Mouse (Mus musculus) thymus, postnatal 25 days (tissue): ENCODE results near the gene Mum1l1.
A peak's percentile ranks its signal among the peaks of the same experiment; 100 is the strongest.
"Not testable (repeated sequence)": the region's sequence is repeated elsewhere in the genome, so short reads cannot be mapped to it uniquely, and the experiment has no call there.

Experiments used
- DNase-seq: peaks from one replicate; pipeline ENCODE4 v3.0.0; 2022

Mum1l1 gene

DNA sequence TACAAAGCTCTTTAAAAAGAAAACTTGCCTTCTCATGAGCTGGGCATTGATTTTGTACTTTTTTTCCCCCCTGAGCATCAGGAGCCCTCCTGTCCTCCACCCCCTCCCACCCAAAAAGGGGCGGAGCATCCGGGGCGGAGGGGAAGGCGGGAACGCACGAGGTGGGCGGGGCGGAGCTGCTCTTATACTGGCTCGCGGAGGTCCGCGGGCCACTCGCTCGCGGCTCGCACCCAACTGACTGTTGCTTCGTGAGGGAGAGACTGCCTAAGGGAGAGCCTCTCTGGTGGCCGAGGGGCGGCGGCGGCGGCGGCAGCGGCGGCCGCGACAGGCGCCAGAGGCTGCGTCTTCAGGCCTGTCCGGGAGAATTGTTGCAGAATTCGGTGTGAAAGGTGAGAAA is at the start of gene Mum1l1:
Gene Mum1l1 (plus strand): TSS at position 214 of the 397 bp plus-strand sequence.
- peak; percentile 22 for DNase-seq

DNA sequence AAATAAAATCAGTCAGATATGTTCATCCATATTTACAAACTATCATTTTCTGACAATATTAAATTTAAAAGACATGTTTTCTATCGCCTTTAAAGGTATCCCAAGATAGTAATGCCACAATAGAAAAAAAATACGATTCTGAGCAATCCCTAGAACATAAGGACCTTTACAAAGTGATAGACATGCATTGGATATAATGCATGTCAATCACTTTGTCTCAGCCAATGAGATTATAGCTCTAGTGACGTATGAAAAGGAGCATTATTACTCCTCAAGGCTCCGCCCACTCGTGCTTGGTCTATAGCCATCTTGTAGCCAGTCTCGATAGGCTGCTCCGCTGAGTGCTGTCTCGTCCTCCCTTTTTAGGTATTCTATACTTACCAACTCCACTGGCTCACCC is 30.9 kb upstream of the Mum1l1 start, which contains the start of gene 4933428M09Rik:
Gene 4933428M09Rik (plus strand): TSS at position 301 of the 400 bp plus-strand sequence.
- DNase-seq: no peak

DNA sequence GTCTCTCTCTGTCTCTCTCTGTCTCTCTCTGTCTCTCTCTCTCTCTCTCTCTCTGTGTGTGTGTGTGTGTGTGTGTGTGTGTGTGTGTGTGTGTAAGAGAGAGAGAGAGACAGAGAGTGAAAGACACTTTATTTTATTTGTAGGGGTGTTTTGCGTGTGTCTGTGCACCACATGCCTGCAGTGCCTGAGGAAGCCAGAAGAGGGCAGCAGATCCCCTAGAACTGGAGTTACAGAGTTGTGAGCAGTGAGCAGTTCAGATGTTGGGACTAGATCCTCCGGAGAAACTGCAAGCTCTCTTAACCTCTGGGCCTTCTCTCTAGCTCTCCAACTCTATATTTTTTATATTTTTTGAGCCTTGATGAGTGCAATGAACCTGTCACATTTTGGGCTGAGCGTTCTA is 18.3 kb upstream of the Mum1l1 start:
- DNase-seq: not testable (repeated sequence)

DNA sequence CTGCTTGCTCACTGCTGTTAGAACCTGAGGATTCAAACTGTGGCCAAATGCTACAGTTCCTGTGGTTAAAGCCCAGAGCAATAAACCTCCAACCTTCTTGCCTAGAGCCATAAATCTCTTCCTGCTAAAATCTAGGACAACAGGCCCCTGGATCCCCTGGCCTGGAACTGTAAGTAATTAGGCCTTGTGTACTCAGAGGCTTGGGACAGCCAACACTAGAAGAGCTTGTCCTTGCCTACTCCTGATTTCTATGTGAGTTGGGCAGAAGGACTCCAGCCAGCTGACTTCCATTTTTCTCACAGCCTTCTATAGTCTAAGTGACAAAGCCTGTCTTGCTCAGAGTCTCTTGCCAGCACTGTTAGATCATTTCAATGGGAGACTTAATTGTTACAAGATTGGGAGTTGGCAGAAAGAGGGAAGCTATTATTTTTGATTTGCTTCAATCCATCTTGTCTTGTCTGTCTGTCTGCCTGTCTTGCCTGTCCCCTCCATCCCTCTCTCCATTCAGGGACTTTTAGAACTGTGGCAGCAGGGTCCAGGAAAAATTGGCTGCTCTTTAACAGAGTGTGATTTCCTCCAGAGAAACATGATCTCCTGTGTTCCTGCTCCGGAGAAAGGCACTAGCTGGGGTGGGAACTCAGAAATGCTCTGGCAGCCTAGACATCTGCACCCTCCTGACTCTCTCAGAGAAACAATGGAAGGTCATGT is 15.1 kb upstream of the Mum1l1 start:
- DNase-seq: no peak

DNA sequence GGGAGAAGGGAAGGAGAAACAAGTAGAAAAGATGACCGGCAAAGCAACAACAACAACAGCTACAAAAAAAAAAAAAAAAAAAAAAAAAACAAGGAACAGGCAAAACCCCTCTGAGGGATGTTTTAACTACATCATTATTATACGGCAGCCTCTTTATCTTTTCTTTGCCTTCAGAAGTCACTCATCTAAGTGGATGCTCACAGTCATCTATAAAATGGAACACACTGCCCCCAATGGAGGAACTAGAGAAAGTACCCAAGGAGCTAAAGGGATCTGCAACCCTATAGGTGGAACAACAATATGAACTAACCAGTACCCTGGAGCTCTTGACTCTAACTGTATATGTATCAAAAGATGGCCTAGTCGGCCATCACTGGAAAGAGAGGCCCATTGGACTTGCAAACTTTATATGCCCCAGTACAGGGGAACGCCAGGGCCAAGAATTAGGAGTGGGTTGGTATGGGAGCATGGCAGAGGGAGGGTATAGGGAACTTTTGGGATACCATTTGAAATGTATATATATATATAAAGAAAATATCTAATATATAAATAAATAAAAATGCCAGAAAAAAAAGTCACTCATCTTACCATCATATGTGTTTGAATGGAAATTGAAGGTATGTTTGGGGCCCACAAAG is 532 bp upstream of the Mum1l1 start:
- not testable (repeated sequence) for DNase-seq

DNA sequence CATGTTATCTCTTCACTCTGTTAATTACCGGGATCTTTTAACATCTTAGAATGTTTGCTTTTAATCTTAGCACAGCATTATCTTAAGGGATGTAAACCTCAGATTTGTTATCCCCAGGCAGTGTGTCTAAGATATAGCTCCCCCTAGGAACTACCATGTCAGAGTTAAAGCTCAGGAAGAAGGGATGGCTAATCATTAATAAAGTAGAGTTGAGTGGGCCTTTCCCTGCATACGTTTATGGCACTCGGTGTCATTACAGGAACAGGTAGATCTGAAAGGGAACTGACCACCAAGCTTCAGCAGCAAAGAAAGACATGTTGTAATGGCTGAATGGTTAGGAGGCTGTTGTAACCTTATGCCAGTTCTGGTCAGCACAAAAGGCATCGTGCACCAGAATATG is 4.9 kb downstream of the Mum1l1 start:
- no peak for DNase-seq

DNA sequence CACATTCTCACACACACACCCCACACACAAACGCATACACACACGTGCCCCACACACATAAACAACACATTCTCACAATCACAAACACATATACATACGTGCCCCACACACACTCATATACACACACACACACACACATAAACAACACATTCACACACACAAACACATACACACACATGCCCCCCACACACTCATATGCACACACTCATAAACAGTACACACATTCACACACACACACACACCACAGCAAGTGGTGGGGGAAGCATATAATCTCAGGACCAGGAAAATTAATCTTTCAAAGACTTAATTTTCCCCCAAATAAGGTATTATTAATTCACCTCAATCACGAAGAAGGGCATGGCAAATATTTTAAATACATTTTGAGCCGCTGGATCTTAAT is 6.6 kb downstream of the Mum1l1 start:
- no peak for DNase-seq

DNA sequence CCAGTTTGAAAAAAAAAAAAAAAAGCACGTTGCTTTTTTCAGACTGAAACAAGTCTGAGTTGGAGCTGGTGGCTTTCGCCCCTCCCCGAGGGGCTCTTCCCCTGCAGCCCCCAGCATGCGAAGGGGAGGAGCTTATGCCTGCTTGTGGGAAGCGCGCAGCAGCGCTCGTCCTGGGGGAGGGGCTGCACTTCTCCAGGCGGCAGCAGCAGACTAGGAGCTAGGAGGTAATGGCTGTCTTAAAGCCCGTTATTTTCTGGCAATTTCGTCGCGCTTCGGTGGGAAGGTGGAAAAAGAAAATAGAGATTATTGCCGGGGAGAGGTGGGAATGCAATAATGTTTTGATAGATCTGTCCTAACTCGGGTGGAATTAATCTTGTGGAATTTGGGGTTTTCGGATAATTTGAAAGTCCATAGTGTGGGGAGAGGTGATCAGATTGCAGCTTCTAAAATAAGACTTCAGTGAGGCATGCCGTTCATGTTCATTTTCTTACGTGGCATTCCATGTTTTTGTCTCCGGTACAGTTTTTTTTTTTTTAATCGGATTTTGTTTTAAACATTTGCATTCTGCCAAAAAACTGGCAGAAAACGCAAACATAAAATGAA is 7.2 kb downstream of the Mum1l1 start:
- no peak for DNase-seq

DNA sequence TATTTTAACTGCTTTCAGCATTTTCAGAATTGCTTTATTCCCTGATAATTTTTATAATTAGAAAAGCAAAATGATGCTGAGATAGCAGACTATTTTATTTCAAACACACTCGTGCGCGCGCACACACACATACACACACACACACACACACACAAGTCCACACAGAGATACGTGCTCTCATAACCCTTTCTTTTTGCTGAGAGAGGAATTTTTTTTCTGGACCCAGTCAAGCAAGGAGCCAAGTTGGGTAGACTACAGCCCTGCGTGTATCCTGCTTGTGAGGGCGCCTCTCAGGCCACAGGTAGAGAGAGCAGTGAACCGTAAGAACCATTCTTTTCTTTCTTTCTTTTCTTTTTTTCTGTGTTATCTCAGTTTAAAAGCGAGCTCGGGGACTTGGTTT is 7.9 kb downstream of the Mum1l1 start:
- DNase-seq: no peak

DNA sequence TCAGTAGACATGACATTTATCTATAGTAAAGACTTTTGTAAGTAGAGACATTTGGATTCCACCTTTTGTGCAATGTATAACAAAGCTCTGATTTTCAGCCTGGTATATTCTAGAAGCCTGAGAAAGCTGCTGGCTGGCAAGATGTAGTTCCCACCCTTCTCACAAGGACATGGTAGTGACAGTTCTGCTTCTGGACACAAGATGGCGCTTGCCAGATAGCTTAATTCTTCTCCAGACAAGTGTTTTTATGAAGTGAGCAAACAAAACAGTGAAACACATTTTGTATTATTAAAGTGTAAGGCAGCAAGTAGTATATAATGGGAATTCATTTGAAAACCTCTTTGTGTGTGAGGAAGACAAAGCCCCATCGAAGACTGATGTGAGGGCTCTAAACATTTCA is 9.2 kb downstream of the Mum1l1 start:
- DNase-seq: no peak

DNA sequence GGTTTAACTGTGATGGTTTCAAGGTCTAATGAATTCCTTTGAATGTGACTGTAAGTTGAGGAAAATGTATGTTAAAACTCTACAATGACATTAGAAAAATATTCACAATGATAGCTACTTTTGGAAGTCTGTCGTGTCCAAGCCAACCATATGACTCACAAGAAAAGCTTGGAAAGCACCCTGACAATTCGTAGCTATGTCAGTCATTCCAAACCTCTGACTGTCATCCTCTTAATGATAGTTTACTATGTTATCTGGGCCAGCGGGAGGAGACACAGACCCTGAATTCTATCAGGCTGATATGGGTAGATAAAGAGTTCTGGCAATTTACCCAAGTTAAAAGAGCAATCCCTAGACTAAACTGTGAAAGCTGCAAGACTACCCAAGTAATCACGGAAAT is 11.0 kb downstream of the Mum1l1 start:
- no peak for DNase-seq

DNA sequence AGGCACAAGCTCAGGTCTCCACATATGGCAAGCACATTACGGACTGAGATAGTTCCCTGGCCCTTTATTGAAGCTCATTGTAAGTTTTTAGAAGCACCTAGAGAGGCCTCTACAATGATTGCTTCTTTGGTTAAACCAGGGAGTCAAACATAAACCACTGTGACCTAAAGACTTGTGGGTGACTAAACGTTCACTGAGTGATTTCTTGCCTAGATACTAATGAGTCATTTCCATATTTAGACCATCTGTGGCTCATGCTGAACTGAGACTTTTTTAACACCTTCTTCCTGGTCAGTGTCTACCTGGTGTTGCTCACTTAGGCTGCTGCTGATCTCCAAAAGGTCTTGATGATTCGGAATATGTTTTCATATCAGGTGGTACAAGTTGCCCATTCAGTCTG is 12.1 kb downstream of the Mum1l1 start:
- DNase-seq: no peak

DNA sequence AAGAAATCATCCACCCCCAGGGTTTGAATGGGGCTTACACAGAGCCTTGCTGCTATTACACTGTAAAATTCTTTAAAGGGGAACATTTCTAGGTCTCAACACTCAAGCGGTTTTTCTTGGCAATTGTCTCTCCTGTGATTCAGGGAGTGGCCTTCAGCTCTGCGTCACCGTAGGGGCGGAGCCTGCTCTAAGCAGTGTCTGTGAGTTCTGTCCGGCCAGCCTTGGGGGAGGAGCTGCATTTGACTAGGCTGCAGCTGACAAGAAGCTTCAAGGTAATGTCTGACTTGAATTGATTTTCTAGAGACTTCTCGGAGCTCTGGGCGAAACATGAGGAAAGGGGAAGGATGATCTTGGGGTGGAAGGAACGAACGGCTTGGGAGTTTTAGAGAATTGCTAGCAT is 21.3 kb downstream of the Mum1l1 start:
- DNase-seq: no peak

DNA sequence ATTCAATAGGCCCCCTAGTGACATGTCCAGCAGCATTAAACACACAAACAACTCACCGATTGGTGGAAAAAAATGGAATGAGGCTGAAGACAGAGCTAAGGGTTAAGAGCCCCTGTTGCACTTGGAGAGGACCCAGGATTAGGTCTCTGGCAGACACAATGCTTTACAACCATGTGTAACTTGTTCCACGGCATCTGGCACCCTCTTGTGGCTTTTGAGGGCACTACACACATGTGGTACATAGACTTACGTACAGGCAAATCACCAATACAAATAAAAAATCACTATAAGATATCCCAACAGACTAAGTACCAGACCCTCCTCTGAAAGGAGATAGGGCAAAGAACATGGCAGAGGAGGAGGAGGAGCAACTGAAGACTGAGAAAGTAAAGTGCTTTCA is 37.5 kb downstream of the Mum1l1 start:
- no peak for DNase-seq

DNA sequence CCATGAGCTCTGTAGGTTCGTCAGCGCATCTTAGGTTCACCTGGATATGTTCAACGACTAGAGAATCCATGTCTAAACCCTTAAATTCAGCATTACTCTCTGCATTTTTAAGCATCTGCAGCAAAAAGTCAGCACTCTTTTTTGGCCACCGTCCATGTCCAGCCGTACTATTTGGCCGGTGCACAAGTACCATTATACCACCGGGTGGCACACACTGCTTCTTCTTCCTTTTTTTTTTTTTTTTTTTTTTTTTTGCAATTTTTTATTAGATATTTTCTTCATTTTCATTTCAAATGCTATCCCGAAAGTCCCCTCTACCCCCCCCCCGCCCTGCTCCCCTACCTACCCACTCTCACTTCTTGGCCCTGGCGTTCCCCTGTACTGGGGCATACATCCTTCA is 47.2 kb downstream of the Mum1l1 start:
- no peak for DNase-seq

DNA sequence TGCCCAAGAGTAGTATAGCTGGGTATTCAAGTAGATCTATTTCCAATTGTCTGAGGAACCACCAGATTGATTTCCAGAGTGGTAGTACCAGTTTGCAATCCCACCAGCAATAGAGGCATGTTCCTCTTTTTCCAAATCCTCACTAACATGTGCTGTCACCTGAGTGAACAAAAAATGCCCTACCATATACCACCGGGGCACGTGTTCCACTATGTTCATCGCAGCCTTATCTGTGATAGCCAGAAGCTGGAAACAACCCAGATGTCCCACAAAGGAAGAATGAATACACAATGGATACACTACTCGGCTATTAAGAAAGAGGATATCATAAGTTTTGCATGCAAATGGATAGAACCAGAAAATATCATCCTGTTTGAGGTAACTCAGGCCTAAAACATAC is 72.1 kb downstream of the Mum1l1 start:
- no peak for DNase-seq
